Mouse (Mus musculus) kidney, adult 2 months (tissue): ENCODE results near the gene Rnf24.

ENCODE experiments used
- CTCF ChIP-seq: fragments of 200-500 bp; conservative IDR thresholded peaks from 2 replicates; pipeline ENCODE4 v1.5.1; 2011; ENCODE audit warnings: low read depth, mild to moderate bottlenecking, control low read depth, low read length, moderate library complexity, mixed read lengths; ENCODE audit not compliant: insufficient read depth, insufficient read length
- POLR2A ChIP-seq: fragments of 200-500 bp; IDR thresholded peaks from one replicate; pipeline ENCODE4 v1.6.1; 2011; ENCODE audit warnings: low read depth, low read length, control low read depth

DNA sequence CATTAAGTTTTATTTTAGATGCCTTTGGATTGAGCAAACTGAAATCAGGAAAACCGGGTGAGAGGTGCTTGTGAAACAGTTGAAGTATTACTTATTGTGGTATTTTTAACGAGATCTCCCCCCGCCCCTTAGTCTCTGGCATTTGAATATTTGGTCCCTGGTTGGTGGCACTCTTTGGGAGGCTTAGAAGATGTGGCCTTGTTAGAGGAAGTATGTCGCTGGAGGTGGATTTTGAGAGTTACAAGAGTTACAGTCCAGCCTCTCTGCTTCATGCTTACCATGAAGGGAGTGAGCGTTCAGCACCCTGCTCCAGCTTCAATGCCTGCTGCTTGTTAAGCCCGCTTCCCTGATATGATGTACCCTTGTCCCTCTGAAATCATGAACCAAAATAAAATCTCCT, 12.0 kb upstream of the Rnf24 start:
- TF ChIP-seq POLR2A (no peak), CTCF (no peak)
